Mouse (Mus musculus) megakaryocyte, embryonic 14.5 days (primary cell): ENCODE measurements around the gene Amt.

Source experiments
- FLI1 ChIP-seq: IDR thresholded peaks from 2 replicates; pipeline ENCODE4 v1.6.1; 2012; ENCODE audit warnings: low read length, inconsistent platforms, mixed read lengths
- GATA1 ChIP-seq: IDR thresholded peaks from 3 replicates; pipeline ENCODE4 v1.6.1; 2012; ENCODE audit warnings: mixed read lengths, low read length, inconsistent platforms, borderline replicate concordance

GRCm38 (mm10) chr9:108273485-108273884, 23.2 kb upstream of the Amt start:
- TF ChIP-seq GATA1 (no peak), FLI1 (no peak)
